Mouse (Mus musculus): ENCODE data around the gene Atcay. TPM values are rescaled to one million over a fixed set of nuclear protein-coding genes. Genes with fewer than 3 reads are reported as not detected.
A peak's percentile ranks its signal among the peaks of the same experiment; 100 is the strongest.

The Atcay gene
- polyA plus RNA-seq, 1 experiment = not detected

GRCm38 (mm10) chr10:81245166-81245565 is 14.5 kb upstream of the Atcay start:
- no peak overlapping the region for H3K4me3 ChIP-seq (replicated peaks)
- no peaks in the 10 kb centered on the region for H3K36me3 ChIP-seq (ENCODE audit: control insufficient read depth)
- H3K4me1 ChIP-seq (ENCODE audit: control insufficient read depth) = peaks cover 5% of the 10 kb centered on the region; the same call in 1 of the 2 replicates
- H3K9me3 ChIP-seq (ENCODE audit: control insufficient read depth, low read length) = no peaks in the 10 kb centered on the region
- TF ChIP-seq GATA1 (IDR thresholded peaks at IDR 0.05; ENCODE audit: low read length) = no peak
- TF ChIP-seq TAL1 (IDR thresholded peaks at IDR 0.05; ENCODE audit: low read length) = no peak
- peaks cover 42% of the 10 kb centered on the region for H3K27me3 ChIP-seq (ENCODE audit: control insufficient read depth)

GRCm38 (mm10) chr10:81244595-81244994 is 14.0 kb upstream of the Atcay start:
- H3K36me3 ChIP-seq (ENCODE audit: control insufficient read depth) = no peaks in the 10 kb centered on the region
- H3K4me1 ChIP-seq (ENCODE audit: control insufficient read depth) = peaks cover 5% of the 10 kb centered on the region; the same call in 1 of the 2 replicates
- H3K9me3 ChIP-seq (ENCODE audit: control insufficient read depth, low read length) = no peaks in the 10 kb centered on the region
- no peak for TF ChIP-seq GATA1 (IDR thresholded peaks at IDR 0.05; ENCODE audit: low read length)
- TF ChIP-seq TAL1 (IDR thresholded peaks at IDR 0.05; ENCODE audit: low read length) = no peak
- peaks cover 48% of the 10 kb centered on the region for H3K27me3 ChIP-seq (ENCODE audit: control insufficient read depth)
- no peak overlapping the region for H3K4me3 ChIP-seq (replicated peaks)

GRCm38 (mm10) chr10:81244146-81244545 is 13.5 kb upstream of the Atcay start:
- TF ChIP-seq GATA1 (IDR thresholded peaks at IDR 0.05; ENCODE audit: low read length) = no peak
- no peak for TF ChIP-seq TAL1 (IDR thresholded peaks at IDR 0.05; ENCODE audit: low read length)
- H3K9me3 ChIP-seq (ENCODE audit: control insufficient read depth, low read length) = no peaks in the 10 kb centered on the region
- no peaks in the 10 kb centered on the region for H3K36me3 ChIP-seq (ENCODE audit: control insufficient read depth)
- peaks cover 5% of the 10 kb centered on the region; the same call in 1 of the 2 replicates for H3K4me1 ChIP-seq (ENCODE audit: control insufficient read depth)
- peaks cover 52% of the 10 kb centered on the region for H3K27me3 ChIP-seq (ENCODE audit: control insufficient read depth)
- no peak overlapping the region for H3K4me3 ChIP-seq (replicated peaks)

GRCm38 (mm10) chr10:81242021-81242420 is 11.4 kb upstream of the Atcay start:
- H3K36me3 ChIP-seq (ENCODE audit: control insufficient read depth) = no peaks in the 10 kb centered on the region
- no peaks in the 10 kb centered on the region for H3K9me3 ChIP-seq (ENCODE audit: control insufficient read depth, low read length)
- peaks cover 69% of the 10 kb centered on the region for H3K27me3 ChIP-seq (ENCODE audit: control insufficient read depth)
- TF ChIP-seq TAL1 (IDR thresholded peaks at IDR 0.05; ENCODE audit: low read length) = no peak
- TF ChIP-seq GATA1 (IDR thresholded peaks at IDR 0.05; ENCODE audit: low read length) = no peak
- H3K4me1 ChIP-seq (ENCODE audit: control insufficient read depth) = peaks cover 9% of the 10 kb centered on the region; the same call in 1 of the 2 replicates
- H3K4me3 ChIP-seq (replicated peaks) = no peak overlapping the region

- TF ChIP-seq GATA1 (IDR thresholded peaks at IDR 0.05; ENCODE audit: low read length) (no peak), TAL1 (IDR thresholded peaks at IDR 0.05; ENCODE audit: low read length) (no peak)
- Histone ChIP-seq H3K9me3 (ENCODE audit: control insufficient read depth, low read length) (no peaks in the 10 kb centered on the region), H3K36me3 (ENCODE audit: control insufficient read depth) (no peaks in the 10 kb centered on the region), H3K4me3 (replicated peaks) (no peak overlapping the region), H3K4me1 (ENCODE audit: control insufficient read depth) (peaks cover 9% of the 10 kb centered on the region; the same call in 1 of the 2 replicates), H3K27me3 (ENCODE audit: control insufficient read depth) (peaks cover 67% of the 10 kb centered on the region)
Measured at GRCm38 (mm10) chr10:81240876-81241275, 10.2 kb upstream of the Atcay start.

GRCm38 (mm10) chr10:81238618-81239017 is 8.0 kb upstream of the Atcay start:
- Histone ChIP-seq H3K4me1 (ENCODE audit: control insufficient read depth) (peaks cover 8% of the 10 kb centered on the region), H3K4me3 (replicated peaks) (no peak overlapping the region), H3K27me3 (ENCODE audit: control insufficient read depth) (peaks cover 57% of the 10 kb centered on the region), H3K36me3 (ENCODE audit: control insufficient read depth) (no peaks in the 10 kb centered on the region), H3K9me3 (ENCODE audit: control insufficient read depth, low read length) (no peaks in the 10 kb centered on the region)
- TF ChIP-seq GATA1 (IDR thresholded peaks at IDR 0.05; ENCODE audit: low read length) (no peak), TAL1 (IDR thresholded peaks at IDR 0.05; ENCODE audit: low read length) (no peak)

GRCm38 (mm10) chr10:81236471-81237268 is 6.0 kb upstream of the Atcay start:
- H3K27me3 ChIP-seq (ENCODE audit: control insufficient read depth) = peaks cover 54% of the 10 kb centered on the region

GRCm38 (mm10) chr10:81234206-81234605 is 3.6 kb upstream of the Atcay start:
- 0 out of 2 replicates have a peak, but pooled peaks cover 2% of the 10 kb centered on the region for H3K9me3 ChIP-seq (ENCODE audit: control insufficient read depth, low read length)
- H3K4me3 ChIP-seq (replicated peaks) = no peak overlapping the region

More at GRCm38 (mm10) chr10:81236471-81237268, 6.0 kb upstream of the Atcay start:
- H3K36me3 ChIP-seq (ENCODE audit: control insufficient read depth) = no peaks in the 10 kb centered on the region
- no peaks in the 10 kb centered on the region for H3K9me3 ChIP-seq (ENCODE audit: control insufficient read depth, low read length)
- H3K4me3 ChIP-seq (replicated peaks) = no peak overlapping the region
- H3K4me1 ChIP-seq (ENCODE audit: control insufficient read depth) = peaks cover 19% of the 10 kb centered on the region
- TF ChIP-seq GATA1 (IDR thresholded peaks at IDR 0.05; ENCODE audit: low read length) (no peak), TAL1 (IDR thresholded peaks at IDR 0.05; ENCODE audit: low read length) (no peak)

GRCm38 (mm10) chr10:81233226-81233585 is 2.6 kb upstream of the Atcay start:
- peaks cover 56% of the 10 kb centered on the region for H3K27me3 ChIP-seq (ENCODE audit: control insufficient read depth)
- peak overlapping the region; percentile 72 for H3K4me3 ChIP-seq (replicated peaks)
- TF ChIP-seq TAL1 (IDR thresholded peaks at IDR 0.05; ENCODE audit: low read length) = no peak
- TF ChIP-seq GATA1 (IDR thresholded peaks at IDR 0.05; ENCODE audit: low read length) = no peak
- 0 out of 2 replicates have a peak, but pooled peaks cover 2% of the 10 kb centered on the region for H3K9me3 ChIP-seq (ENCODE audit: control insufficient read depth, low read length)
- H3K36me3 ChIP-seq (ENCODE audit: control insufficient read depth) = no peaks in the 10 kb centered on the region
- H3K4me1 ChIP-seq (ENCODE audit: control insufficient read depth) = peaks cover 25% of the 10 kb centered on the region

More at GRCm38 (mm10) chr10:81234206-81234605, 3.6 kb upstream of the Atcay start:
- TF ChIP-seq GATA1 (IDR thresholded peaks at IDR 0.05; ENCODE audit: low read length) = no peak
- no peak for TF ChIP-seq TAL1 (IDR thresholded peaks at IDR 0.05; ENCODE audit: low read length)
- no peaks in the 10 kb centered on the region for H3K36me3 ChIP-seq (ENCODE audit: control insufficient read depth)
- peaks cover 25% of the 10 kb centered on the region for H3K4me1 ChIP-seq (ENCODE audit: control insufficient read depth)
- H3K27me3 ChIP-seq (ENCODE audit: control insufficient read depth) = peaks cover 54% of the 10 kb centered on the region

Data from erythroblast, embryonic 14.5 days (primary cell).